Mouse (Mus musculus) C3H10T1/2 (cell line): ENCODE measurements around the gene Otulin. TPM values are rescaled to one million over a fixed set of nuclear protein-coding genes. Genes with fewer than 3 reads are reported as not detected.

Experiments used
- polyA plus RNA-seq, 2 experiments: library from polyadenylated mRNA; unstranded; fragments of >200 nt; fragmentation: generic; extraction: Trizol; gene quantifications; one replicate each; pipeline ENCODE4 v1.2.1; 2012; ENCODE audit warnings: missing spikeins in 2 of 2

Gene Otulin
- 10 to 100 TPM; 47.1 to 51.3 TPM for polyA plus RNA-seq

GRCm38 (mm10) chr15:27630601-27631383, at the start of gene Otulin:
Gene Otulin (minus strand): TSS chr15:27630693.

Other genes with a start within 250 kb of the Otulin start
- 100 to 1,000 TPM in 1 of 2 experiments, 10 to 100 TPM in 1; 61.0 to 110 TPM for gene Ank, start 164.0 kb downstream of the Otulin start, polyA plus RNA-seq
- gene Otulinl, start 50.9 kb upstream of the Otulin start, polyA plus RNA-seq: 1 to 10 TPM in 1 of 2 experiments, under 1 TPM in 1; 0.02 to 1.2 TPM